Mouse (Mus musculus): ENCODE data around the gene Ccdc12. TPM values are rescaled to one million over a fixed set of nuclear protein-coding genes. Genes with fewer than 3 reads are reported as not detected.

Ccdc12 gene
- total RNA-seq, 2 experiments from 2014 or later: 104 to 149 TPM

DNA sequence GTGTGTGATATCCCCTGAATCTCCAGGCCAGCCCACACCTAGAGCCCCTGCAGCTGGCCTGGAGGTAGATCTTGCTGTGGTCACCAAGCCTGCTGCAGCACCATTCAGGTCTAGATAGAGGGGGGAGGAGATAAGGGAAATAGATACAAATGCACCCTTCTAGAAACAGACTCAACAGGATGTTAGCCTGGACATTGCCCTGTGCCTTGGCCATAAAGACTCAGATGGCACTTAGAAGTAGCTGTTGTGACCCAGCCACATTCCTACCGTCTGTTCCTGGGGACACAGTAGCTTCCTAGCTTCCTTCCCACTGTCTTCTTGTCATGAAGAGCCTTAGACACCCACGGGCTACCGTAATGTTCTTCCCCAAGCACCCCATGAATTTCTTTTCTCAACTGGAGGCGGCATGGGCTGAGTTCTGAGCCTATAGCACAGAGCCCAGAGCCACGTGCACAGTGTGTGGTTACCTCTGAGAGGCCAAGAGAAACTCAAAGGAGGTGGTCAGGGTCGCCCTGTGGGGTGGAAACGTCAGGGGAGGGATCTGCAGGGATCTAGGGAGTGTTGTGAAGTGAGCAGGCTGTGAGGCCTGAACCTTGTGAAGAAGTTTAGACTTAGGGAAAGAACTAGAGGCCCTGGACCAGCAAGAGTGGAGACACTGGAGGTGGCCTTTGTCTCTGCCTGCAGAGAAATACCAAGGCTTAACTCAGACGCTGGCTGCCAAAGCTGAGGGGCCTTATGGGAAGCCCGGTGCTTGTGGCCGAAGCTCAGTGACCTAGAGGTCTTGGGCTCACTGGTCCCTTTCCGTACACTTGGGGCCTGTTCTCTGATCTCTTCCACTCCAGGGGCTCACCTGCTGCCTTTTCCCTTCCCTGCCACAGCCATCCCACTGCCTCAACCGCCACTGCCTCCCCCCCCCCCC lies 45.1 kb downstream of the Ccdc12 start:
- ATAC-seq (replicated peaks; ENCODE audit: poor library complexity, severe bottlenecking): no peak

DNA sequence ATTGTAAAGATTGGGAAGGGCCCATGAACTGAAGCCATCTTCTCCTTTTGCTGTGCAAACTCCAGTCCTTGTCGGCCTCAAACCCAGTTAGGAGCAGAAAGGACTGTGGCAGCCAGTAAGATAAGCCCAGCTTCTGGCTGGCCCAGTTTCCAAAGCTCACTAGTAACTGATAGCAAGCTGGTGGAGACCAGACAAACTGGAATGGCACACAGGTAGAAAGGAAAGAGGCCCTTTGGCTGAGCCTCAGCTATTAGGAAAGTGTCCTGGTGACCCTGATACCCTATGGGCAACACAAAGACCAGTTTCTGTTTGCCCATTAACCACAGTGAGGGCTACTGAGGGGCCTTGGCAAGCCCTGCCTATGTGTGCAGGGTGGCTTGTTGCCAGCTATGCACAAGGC lies 46.5 kb downstream of the Ccdc12 start:
- ATAC-seq (replicated peaks; ENCODE audit: poor library complexity, severe bottlenecking): no peak

DNA sequence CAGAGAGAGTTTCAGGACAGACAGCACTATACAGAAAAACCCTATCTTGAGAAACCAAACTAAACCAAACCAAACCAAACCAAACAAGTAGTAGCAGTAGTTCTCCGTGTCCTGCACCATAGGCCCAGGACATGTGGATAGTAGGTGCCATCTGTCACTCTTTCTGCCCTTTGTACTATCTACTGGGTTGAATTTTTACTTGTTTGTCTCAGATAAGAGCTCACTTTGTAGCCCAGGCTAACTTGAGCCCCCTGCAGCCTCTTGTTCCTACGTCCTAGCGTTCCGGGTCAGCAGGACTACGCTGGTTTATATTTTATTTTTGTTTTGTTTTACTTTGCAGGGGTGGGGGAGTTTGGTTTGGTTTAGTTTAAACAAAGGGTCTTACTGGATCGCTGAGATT lies 47.6 kb downstream of the Ccdc12 start:
- ATAC-seq (replicated peaks; ENCODE audit: poor library complexity, severe bottlenecking): no peak

DNA sequence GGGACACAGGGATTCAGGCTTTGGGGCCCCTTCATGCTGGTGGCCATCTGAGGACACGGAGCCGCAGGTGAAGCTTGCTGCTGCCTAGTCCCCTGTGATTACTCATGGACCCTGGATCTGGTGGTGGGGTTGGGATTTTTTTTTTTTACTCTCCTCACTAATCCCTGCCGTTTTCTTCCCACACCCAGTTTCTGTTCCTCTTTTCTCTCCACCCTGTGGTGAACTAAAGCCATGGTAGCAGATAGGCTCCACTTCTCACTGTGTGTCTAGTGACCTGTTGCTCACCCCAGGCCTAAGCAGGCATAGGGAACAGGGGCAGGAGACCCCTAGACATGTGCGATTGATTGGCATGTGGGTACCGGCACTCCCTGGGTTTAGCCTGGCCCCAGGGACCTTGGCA lies 50.5 kb downstream of the Ccdc12 start:
- peak; percentile 84 for ATAC-seq (replicated peaks; ENCODE audit: poor library complexity, severe bottlenecking)

DNA sequence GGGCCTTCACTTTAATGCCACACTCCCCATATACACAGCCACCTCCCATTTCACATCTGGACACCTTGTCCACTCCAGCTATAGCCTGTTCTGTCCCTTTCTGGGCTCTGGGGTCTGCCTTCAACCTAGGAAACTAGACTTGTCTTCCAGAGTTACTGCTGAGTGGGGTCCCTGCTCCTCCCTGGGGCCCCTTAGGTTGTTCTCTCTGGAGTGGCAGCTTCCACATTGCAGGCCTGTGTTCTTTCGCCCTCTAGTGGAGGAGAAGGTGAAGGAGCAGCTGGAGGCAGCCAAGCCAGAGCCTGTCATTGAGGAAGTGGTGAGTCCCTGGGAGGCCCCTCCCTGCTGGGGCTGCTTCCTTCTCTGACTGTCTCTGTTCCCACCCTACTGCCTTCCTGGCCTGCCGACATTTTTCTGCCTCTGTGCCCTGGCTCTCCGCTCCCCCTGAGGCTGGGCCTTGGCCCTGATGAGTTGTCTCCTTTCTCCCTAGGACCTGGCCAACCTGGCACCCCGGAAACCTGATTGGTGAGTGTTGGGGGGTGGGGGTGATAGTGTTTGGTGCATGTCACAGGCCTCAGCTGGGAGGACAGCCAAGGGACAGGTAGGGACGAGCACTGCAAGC lies 53.4 kb downstream of the Ccdc12 start:
- peak; percentile 94 for ATAC-seq (replicated peaks; ENCODE audit: poor library complexity, severe bottlenecking)

DNA sequence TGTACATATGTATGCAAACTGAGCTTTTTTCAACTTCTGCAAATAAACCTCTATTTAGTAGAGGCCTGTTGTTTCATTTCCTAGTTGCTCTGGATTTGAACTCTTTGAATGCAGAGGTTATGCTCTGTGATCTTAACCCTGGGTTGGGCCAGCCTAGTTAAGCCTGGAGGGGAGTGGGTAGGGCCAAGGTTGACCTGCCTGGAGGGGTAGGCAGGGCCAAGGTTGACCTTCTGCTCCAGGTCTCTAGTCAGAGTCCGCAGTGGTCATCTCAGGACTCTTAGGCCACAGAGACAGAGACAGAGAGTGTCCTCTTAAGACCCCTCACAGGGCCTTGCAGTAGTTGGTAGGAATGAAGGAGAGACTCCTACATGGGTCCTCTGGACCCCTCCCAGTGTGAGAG lies 55.2 kb downstream of the Ccdc12 start:
- ATAC-seq (replicated peaks; ENCODE audit: poor library complexity, severe bottlenecking): no peak

DNA sequence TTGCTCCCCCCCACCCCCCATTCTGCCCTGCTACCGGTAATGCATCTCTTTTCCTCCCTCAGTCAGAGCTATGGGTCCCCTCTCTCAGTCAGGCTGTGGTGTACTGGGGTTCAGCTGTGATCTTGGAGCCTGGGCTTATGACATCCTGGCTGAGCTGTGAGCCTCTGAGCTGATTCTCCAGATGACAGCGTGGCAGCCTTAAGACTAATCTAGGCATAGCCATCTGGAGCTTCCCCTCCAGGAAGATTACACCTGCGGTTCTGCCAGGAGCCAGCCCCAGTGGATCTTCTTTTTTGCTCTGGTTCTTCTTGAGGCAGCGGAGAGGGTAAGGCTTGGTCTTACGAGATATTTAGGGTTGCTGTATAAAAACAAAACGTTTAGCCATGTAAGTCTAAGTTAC lies 55.7 kb downstream of the Ccdc12 start:
- no peak for ATAC-seq (replicated peaks; ENCODE audit: poor library complexity, severe bottlenecking)

DNA sequence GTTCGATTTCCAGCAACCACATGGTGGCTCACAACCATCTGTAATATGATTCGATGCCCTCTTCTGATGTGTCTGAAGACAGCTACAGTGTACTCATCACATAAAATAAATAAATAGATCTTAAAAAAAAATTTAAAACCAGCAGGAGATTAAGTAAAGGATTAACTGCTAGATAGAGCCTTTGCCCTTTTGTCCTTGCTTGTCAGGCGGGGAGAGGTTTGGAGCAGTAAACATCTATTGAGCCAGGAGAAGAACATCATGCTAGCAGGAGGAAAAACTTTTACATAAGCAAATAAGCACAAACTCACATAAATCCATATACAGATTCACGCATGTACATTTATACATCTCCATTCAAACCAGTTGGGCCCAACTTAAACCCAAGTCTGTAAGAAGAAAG lies 56.2 kb downstream of the Ccdc12 start:
- ATAC-seq (replicated peaks; ENCODE audit: poor library complexity, severe bottlenecking): no peak

DNA sequence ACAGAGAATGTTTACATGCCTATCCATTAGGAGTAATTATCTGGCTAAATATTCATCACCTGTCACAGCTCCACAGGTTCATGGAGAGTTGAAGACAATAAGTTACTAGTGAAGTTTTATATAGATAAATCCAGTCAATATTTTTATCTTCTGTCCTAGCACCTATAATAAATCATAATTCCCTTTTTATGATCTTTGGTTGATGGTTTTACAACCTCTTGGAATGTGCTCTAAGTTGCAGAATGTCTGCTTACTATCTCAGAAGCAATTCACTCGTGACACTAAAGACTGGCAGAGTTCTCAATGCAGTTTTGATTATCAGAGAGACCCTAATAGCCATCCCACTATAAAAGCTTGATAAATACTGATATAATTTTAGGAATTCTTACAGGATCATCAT lies 57.1 kb downstream of the Ccdc12 start:
- no peak for ATAC-seq (replicated peaks; ENCODE audit: poor library complexity, severe bottlenecking)

DNA sequence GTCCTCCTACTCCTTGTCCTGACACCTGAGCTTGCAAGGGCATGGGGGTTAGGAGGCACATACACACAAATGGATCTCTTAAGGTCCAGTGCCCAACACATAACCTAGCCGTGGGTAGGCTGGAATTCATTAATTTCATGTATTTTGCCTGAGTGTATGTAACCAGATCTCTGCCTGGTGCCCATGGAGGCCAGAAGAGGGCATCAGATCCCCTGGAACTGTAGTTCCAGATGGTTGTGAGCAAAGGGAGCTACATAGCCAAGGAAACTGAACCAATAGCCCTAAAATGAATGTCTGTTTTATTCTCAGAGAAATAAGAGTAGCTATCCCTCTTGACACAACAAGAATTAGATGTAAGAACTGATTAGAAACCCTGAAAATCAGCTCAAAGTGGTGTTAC lies 59.1 kb downstream of the Ccdc12 start:
- ATAC-seq (replicated peaks; ENCODE audit: poor library complexity, severe bottlenecking): no peak

DNA sequence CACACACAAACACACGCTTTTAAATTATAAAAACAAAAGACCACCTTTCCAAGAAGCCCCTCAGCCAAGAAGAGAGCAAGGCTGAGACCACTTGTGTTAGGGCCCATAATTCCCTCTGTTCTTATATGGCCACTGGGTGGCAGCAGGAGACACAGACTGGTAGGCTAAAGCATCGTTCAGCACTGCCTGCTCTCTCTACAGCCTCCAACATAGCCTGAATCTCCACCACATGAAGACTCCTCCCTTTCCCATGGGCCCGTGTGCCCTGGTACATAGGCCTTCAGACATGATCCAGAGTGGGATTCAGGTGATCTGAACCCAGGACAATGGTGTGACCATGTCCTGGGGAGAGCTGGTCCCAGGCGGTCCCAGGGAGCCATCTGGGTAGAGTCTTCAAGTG lies 60.5 kb downstream of the Ccdc12 start:
- ATAC-seq (replicated peaks; ENCODE audit: poor library complexity, severe bottlenecking): peak; percentile 73

DNA sequence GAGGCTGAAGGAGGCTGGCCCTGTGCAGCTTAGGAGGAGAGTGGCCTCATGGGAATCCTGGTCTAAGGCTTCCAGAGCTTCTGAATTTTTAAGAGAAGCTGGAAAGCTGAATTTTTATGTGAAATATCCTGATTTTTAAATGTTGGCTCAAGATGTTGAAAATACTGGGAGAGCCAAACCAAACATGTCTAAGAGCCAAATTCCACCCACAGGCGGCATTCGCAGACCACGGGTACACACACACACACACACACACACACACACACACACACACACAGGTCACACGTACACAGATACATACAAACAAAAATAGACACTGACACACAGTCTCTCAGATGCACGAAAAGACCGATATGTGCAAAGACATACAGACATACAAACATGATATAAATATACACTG lies 61.8 kb downstream of the Ccdc12 start:
- ATAC-seq (replicated peaks; ENCODE audit: poor library complexity, severe bottlenecking): no peak

DNA sequence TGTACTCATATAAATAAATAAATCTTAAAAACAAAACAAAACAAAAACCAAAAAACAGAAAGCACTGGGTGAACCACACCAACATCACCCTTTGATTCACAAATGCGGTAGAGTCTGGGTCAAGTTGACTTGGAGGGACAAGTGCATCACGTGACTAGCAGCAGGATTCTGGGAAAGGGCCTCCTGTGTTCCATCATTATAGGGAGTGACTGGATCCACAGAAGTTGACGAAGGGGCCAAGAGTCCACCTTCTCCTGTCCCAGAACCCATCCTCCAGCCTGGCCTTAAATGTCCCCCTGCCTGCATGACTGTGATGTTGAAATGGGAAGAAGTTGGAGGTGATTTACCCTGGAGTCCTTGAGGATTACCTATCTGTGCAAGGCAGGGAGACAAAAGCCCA lies 62.5 kb downstream of the Ccdc12 start:
- ATAC-seq (replicated peaks; ENCODE audit: poor library complexity, severe bottlenecking): no peak

DNA sequence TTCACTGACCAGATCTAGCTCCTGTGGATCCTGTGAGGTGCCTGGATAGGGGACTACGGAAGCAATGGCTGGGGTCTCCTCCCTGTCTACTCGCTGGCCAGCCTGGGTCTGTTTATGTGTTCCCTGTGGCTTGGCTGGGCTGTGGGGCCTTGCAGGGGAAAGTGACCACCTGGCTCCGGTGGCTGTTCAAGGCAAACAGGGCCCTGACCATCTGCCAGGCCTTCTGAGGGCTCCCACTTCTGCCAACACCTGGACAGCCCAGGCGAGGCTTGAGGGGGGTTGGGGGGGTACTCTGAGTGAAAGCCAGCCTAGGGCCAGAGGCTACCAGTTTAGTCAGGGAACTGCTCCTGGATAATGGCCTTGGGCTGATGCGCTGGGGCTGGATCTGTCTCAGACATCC lies 63.7 kb downstream of the Ccdc12 start:
- ATAC-seq (replicated peaks; ENCODE audit: poor library complexity, severe bottlenecking): no peak

DNA sequence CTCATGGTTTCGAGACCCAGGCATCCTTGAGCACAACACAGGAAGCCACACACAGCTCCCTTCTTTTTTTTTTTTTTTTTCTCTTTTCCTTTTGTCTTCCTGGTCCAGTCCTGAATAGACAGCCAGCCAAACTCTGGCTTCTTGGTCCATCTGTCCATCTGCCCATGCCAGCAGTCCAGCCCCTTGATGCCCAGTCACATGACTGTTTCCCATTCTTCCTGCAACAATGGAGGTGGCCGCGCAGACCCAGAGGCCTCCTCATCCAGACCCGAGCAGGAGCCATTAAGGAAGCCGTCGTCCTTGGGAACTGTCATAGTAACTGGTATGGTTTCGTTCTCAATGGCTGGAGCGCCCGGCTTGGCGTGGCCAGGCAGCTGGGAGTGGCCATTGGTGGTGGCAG lies 65.8 kb downstream of the Ccdc12 start:
- ATAC-seq (replicated peaks; ENCODE audit: poor library complexity, severe bottlenecking): no peak

DNA sequence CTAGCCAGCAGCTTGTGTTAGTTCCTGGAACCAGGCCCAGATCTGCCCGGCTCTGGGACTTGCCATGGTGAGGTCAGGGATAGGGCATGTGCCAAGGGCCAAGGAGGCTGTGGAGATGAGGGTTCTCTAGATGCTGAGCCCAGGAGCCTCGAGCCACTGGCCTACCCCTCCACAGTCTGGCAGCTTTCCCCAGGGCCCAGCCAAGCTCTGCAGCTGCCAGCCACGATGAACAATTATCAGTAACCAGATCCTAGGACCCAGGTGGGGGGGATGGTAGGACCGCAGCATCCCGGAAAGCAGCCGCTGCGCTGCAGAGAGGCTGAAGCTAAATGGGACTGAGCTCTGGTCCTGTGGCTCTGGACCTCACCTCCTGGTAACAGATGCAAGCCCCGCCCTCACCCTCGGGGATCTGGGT lies 69.4 kb downstream of the Ccdc12 start:
- no peak for ATAC-seq (replicated peaks; ENCODE audit: poor library complexity, severe bottlenecking)

DNA sequence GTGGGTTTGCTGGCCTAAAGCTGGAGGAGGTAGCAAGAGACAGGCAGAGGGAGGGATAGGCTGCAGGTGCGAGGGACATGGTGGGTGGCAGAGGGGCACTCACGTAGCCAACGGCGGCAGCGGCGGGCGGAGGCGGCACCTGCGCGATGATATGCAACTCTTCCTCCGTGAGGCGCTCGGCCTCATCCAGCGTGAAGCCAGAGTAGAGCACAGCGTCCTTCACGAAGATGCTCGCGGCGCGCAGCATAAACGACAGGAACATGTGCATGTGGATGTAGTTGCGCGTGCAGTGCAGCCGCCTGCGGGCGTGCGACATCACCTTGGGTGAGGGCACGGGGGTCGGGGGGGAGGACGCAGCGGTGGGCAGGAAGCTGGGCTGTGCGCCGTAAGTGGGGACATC lies 70.6 kb downstream of the Ccdc12 start:
- ATAC-seq (replicated peaks; ENCODE audit: poor library complexity, severe bottlenecking): 0 out of 2 replicates have a peak, but pooled peaks have one; percentile 16

DNA sequence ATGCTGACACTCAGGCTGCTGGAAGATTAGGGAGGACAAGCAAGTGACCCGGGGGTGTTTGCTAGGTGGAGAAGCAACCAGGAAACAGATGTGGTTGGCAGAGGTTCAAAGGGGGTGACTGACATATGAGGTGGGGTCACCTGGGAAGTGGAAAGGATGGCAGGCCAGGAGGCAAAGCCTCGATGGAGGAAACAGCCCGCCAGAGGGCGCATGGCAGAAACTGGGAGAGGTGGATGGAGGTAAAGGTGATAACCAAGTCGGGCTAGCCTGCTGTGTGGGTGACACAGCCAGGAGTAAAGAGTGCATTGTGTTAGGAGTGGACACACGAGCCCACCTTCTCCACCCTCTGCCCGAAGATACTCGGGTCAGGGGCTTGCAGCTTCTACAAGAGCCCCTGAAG lies 73.5 kb downstream of the Ccdc12 start:
- ATAC-seq (replicated peaks; ENCODE audit: poor library complexity, severe bottlenecking): no peak

DNA sequence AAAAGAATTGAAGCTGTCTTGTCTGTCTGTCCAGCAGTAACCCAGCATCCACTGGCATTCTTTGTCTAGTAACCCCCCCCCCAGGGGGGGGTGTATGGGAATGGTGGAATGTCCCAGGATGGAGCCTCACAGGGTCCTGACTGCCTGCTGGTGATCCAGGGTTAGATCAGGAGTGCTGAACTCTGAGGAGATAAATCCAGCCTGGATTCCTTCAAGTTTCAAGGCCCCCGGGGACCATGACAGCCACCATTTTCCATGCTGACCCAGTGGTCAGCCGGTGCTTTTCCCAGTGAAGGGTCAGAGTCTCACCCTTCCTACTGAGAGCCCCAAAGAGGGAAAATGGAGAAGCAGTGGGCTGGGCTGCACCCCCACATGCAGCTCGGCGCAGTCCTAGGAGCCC lies 75.6 kb downstream of the Ccdc12 start:
- ATAC-seq (replicated peaks; ENCODE audit: poor library complexity, severe bottlenecking): no peak

DNA sequence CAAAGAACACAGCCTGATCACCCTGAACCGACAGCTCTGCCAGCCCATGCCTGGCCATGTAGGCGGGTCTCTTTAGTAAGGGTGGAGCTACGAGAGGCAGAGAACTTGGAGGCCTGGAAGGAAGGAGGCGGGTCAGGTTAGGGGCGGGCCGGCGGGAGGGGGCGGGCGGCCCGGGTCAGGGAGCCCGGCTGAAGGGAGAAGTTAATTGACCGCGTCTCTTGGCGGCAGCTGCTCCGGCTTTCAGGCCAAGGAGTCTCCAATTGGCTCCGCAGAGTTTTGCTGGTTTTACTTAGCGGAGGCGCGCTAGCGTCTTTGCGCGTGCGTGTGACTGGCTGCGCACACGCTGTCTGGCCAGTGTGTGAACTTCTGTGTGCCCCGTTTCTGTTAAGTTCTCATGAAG lies 76.3 kb downstream of the Ccdc12 start:
- peak; percentile 83 for ATAC-seq (replicated peaks; ENCODE audit: poor library complexity, severe bottlenecking)

DNA sequence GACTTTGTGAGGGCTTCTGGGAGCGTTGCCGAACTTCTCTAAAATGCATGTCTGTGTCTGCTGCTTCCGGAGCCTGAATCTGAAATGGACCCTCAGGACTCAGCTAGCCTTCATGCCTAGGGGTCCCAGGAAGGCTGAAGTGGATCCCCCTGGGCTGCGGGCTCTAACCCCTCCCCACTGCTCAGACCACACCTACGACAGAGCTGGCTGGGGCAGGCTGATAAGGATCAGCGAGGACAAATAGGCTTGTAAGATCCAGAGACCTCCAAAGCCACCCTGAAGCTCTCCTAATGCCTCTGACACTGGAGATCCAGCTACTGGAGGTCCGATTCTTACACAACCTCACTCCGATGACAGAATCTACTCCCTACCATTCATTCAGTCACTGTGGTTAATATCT lies 76.8 kb downstream of the Ccdc12 start:
- peak; percentile 10; the same call in 1 of the 2 replicates for ATAC-seq (replicated peaks; ENCODE audit: poor library complexity, severe bottlenecking)

DNA sequence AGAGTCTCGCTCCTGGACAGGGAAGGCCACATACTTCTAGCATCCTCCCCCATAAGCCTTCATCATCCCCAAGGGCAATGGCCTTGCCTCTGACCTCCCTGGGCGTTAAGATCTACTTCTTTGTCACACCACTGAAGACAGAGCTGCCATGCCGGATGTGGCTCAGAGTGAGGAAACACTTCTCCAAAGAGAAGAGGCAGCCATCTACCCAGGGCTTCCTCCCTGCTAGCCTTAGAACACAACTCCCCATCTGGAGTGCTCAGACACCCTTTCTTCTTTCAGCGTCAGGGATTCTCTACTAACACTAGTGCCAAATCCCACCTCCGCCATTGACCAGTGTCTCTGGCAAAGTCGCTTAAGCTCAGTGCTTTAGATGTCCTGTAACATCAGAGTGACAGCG lies 77.9 kb downstream of the Ccdc12 start:
- ATAC-seq (replicated peaks; ENCODE audit: poor library complexity, severe bottlenecking): peak; percentile 28; the same call in 1 of the 2 replicates
